Mouse (Mus musculus) T-helper 2 cell (primary cell): ENCODE measurements around the gene Gnl1.
"Not testable (repeated sequence)": the region's sequence is repeated elsewhere in the genome, so short reads cannot be mapped to it uniquely, and the experiment has no call there.

ENCODE experiments used
- in situ Hi-C: fragments of 300-600 bp; cut with MboI, MseI; formaldehyde crosslinking; loops from one replicate; pipeline ENCODE4 v1.15.1; 2025; ENCODE audit warnings: high pct_unique_total_duplicates

Gnl1 gene

DNA sequence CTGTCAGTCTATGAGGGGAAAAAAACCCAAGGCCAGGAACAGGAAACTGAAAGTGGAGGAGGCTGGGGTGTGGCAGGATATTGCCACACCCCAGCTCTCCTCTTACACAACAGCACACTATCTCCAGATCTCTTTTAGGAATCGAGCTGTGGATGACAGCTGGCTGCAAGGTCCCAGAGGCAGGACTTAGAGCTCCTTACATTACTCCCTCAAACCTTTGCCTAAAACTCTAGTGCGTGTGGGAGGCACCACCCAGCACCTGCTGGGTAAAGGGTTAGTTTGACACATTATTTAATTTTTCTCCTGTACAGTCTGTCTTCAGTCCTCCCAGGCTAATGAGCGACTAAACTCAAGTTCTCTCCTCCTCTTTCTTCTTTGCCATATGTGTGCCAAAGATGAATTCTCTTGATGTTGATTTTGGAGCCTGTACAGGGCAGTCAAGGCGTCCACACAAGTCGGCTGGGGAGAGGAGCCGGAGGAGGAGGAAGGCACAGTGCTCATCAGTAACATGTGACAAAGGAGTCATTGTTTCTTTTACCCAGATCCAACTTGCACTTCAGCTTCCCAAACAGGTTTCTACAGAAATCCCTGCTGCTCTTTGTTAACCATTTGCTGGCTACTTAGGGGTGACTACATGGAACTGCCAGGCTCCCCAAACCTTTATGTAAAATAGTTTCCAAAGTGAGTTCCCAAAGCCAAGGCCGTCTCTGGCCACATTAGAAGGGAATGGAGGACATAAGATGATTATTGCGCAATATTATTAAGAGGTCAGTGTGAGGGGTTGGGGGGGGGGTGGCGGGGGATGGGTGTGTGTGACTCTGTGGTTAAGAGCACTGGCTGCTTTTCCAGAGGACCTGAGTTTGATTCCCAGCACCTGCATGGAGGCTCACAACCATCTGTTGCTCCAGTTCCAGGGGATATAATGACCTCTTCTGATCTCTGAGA lies 44.3 kb downstream of the Gnl1 start:
- in situ Hi-C loops: loop anchor here (25.0 kb wide), 1 partner anchor 812 kb away; the partner anchor contains the start of genes Gm16181, Lta and Tnf

DNA sequence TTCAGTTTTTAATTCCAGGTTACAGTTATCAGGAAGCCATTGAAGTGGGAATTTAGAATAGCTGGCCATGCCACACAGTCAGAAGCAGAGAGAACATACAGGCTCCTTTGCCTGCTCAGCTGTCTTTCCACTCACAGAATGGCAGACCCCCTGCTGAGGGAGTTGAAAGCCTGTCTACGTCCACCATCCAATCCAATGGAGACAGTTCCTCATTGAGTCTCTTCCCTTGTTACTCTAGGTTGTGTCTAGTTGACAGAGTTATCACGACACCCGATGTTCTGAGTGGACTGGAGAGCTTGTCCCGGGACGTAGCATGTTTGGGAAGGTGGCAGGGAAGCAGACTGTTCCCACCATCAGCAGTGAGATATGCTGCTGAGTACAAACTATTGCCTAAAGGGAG lies 45.5 kb downstream of the Gnl1 start:
- in situ Hi-C loops: no loop called here

DNA sequence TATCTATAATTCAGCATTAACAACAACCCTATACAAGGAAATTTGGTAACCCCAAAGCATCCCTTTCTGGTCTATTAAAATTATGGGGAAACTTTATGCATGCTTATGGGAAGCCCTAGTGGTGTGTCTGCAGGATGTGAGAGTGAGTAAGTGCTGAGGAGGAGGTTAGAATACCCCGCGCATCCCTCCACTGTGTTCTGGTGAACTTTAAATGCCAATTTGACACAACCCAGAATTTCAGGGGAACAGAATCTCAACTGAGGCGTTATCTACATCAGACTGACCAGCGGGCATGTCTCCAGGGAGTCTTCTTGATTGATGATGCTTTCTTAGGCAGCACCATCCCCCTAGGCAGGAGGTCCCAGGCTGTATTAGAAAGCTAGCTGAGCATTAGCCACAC lies 46.2 kb downstream of the Gnl1 start:
- in situ Hi-C loops: no loop called here

DNA sequence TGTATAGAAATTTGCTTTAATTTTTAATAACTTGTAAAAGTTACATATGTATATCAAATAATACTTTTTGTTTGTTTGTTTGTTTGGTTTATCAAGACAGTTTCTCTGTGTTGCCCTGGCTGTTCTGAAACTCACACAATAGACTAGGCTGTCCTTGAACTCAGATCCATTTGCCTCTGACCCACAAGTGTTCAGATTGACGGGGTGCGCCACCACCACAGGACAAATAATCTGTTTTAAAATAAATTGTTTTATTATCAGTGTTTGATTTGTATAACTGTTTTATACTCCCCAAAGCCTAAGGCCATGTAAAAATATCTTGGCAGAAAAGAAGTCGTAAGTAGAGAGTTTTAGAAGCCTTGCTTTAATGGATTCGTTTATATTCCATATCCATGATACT lies 48.0 kb downstream of the Gnl1 start:
- in situ Hi-C loops: no loop called here

DNA sequence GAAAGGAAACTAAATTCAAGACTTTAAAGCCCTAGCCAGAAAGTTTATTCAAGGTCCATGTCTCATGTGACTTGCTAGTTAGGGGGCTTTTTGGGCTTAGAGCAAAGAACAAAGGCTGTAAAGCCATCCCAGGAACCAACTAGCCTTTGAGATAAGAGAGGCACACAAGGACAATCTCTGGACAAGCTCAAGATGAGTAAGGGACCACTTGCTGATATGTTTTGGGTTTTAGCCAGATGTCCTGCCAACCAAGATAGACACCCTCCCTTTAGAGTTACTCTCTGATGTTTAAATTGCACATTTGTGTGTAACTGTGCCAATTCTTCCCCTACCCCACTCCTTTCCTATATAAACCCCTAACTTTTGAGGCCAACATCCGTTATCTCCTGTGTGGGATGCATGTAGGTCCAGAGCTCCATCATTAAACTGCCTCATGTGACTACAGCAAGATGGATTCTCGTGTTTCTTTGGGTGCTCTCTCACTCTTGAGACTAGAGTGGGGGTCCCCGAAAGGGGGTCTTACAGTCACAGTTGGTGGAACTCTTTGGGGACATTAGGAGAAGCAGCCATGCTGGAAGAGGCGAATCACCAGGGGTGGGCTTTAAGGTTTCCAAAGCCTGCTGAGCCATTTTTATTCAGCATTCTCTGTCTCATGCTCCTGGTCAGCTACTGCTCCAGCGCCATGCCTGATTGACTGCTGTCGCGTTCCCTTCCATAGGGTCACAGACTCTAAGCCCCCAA lies 49.4 kb downstream of the Gnl1 start:
- in situ Hi-C loops: no loop called here

DNA sequence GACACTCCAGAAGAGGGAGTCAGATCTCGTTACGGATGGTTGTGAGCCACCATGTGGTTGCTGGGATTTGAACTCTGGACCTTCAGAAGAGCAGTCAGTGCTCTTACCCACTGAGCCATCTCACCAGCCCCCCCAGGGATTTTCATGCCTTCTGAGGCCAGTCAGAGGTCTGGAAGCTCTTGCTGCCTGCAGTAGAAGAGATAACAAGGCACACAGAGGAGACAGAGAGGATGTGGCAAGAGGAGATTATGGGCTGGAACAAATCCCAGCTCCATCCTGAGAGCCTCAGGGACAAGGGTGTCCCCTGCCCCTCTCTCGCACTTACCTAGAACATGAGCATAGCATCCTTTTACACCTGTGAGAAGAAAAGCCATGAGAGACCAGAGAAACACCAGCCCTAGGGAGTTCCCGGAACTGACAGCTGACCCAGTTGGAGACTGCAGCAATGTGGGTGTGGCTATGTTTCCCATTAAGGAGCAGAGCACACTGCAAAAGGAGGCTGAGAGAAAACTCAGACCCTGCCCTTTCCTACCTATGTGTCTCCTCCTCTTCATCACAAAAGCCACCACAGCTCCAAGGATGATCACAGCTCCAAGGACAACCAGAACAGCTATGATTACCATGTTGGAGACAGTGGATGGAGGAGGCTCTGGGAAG lies 50.5 kb downstream of the Gnl1 start:
- in situ Hi-C loops: loop anchor here (5.0 kb wide), 2 partner anchors 33 to 82 kb away; no protein-coding TSS in a partner anchor

DNA sequence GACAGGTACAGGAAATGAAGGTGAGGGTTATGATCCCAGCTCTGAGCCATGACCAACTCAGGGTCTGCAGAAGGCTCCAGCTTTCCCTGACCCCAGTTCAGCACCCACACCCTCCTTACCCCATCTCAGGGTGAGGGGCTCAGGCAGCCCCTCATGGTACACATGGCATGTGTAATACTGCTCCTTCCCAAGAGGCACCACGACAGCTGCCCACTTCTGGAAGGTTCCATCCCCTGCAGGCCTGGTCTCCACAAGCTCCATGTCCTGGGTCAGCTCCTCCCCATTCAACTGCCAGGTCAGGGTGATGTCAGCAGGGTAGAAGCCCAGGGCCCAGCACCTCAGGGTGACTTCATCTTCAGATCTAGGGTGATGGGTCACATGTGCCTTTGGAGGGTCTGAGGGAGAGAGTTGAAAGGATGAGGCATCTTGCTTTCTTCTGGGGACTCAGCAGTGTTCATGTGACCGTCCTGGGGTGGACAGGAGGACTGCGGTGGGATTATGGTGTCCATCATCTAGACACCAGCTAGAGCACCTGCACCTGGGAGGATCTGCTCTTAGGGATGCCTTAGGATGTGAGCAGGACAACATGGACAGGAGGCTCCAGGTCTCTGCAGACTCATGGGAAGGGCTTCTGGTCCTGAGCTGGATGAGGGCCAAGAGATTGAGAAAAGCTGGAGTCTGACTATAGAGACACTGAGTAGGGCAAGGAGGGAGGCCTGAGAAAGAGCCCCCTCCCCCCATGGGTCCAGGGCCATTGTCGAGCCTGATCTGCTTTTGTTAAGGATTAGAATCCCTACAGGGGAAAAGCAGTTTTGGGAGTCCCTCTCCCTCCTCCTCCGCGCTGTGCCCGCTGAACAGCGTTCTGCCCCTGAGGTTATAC lies 51.3 kb downstream of the Gnl1 start:
- in situ Hi-C loops: loop anchor here (5.0 kb wide), 2 partner anchors 34 to 81 kb away; no protein-coding TSS in a partner anchor

DNA sequence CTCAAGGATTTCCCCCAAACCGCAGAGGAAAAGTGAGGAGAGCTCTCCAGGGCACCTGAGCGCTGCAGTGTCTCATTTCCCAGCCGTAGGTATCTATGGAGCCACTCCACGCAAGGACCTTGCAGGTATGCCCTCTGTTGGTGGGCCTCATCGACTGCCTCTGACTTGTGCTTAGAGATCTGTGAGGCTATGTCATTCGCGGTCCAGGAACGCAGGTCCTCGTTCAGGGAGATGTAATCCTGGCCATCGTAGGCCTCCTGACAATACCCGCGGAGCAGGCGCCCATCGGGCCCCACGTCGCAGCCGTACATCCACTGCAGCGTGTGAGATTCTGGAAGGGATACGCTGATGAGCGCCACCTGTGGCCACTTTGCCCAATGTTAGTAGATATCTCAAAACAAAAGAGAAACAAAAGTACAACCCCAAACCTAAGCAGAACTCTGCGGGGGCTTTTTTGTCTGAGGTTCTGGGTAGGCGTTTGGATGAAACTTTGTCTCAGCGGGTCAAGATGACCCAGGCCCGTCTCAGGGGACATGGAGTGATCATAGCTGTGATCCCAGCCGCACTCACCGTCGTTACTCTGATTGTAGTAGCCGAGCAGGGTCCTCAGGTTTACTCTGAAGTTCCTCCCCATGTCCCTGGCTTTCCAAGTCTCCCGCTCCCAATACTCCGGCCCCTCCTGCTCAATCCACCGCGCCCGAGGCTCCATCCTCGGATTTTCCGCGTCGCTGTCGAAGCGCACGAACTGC lies 52.1 kb downstream of the Gnl1 start:
- in situ Hi-C loops: loop anchor here (5.0 kb wide), 2 partner anchors 34 to 81 kb away; no protein-coding TSS in a partner anchor

DNA sequence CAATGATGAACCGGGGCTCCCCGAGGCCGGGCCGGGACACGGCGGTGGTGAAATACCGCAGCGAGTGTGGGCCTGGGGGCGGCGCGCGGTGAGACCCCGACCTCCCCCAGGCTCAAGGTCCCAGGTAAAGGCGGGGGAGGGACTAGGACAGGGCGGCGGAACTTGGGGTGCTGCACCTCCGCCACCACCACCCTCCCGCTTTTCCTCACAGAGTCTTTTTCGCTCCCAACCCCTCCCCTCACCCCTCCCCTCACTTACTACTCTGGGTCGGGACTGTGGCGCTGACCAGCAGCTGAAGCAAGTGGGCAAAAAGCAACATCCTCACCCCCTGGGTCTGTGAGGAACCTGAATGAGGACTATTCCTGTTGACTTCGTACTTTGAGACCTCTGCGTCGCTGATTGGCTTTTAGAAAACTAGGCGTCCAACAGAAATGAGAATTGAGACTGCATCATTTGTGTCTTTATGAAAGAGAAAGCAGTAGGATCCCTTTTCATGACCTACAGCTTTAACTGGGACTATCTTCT lies 52.8 kb downstream of the Gnl1 start, which contains the start of gene H2-T23:
Gene H2-T23 (minus strand): TSS at position 505 of the 525 bp plus-strand sequence.
- in situ Hi-C loops: loop anchor here (5.0 kb wide), 2 partner anchors 35 to 80 kb away; no protein-coding TSS in a partner anchor

DNA sequence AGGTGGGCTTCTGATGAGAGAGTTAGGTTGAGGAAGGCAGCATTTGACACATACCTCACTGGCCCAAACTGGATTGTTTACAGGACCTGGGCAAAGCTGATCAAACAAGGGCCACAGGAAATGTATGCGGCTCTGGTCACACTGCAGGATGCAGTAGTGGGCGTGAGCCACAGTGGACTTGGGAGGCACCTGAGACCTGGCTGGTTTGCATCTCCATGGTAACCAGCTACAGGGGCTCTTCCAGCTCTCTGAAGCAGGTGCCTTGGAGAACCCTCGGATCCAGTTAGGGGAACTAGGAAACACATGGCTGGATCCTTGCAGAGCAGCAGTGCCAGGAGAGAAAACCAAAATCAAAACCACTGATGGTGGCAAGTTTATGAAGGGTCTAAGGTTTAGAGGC lies 54.9 kb downstream of the Gnl1 start:
- in situ Hi-C loops: loop anchor here (5.0 kb wide), 2 partner anchors 37 to 78 kb away; no protein-coding TSS in a partner anchor

DNA sequence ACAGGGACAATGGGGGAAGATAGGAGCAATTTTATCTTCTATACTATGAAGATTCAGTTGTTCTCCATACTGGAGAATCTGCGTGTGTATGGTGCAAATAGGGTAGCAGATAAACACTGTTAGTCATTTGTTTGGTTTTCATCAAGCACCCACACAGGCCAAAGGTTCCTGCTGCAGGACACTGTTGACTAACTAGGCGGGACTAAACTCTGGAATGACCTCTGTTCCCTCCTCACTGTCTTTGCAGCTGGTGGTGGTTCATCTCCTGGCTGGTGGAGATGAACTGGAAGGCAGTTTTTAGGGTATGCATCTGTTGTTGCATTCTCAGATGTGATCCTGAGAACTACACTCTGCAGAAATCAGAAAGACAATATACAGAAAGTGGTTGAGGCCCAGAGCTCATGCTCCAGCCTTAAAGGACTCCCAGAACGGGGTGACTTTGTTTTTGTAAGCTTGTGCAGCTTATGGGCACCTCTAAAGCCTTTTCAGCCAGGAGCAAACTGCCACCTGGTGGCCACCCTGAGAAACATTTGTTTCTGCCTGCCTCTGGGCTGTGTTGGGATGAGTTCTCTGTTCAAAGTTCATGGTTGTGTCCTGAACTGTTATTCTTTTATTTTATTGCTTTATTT lies 55.5 kb downstream of the Gnl1 start:
- in situ Hi-C loops: not testable (repeated sequence)

DNA sequence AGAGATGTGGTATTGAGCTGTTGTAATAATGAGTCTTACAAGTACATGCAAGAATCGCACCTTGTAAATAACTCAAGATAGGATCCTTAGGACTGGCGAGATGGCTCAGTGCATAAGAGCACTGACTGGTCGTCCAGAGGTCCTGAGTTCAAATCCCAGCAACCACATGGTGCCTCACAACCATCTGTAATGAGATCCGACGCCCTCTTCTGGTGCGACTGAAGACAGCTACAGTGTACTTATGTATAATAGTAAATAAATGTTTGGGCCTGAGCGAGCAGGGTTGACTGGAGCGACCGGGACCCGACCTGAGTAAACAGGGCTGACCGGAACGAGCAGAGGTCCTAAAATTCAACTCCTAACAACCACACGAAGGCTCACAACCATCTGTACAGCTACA lies 56.5 kb downstream of the Gnl1 start:
- in situ Hi-C loops: not testable (repeated sequence)
